Mouse (Mus musculus) macrophage (primary cell): ENCODE results near the gene Paqr4. TPM values are rescaled to one million over a fixed set of nuclear protein-coding genes. Genes with fewer than 3 reads are reported as not detected.

ENCODE experiments used
- polyA plus RNA-seq: library from polyadenylated mRNA; stranded (reverse); fragments of 250-400 nt; gene quantifications from 3 replicates; pipeline ENCODE4 v1.2.4, GENCODE M21; 2018; ENCODE audit warnings: inconsistent platforms

Paqr4 gene
- polyA plus RNA-seq, 1 experiment from 2014 or later, result 6.5 TPM

Other genes with a start within 250 kb of the Paqr4 start
- 1.9 to 4.8 TPM (median 3.4 TPM) in 3 replicates for gene Zfp213, start 176.6 kb downstream of the Paqr4 start, polyA plus RNA-seq
- gene Zfp13, start 141.4 kb downstream of the Paqr4 start, polyA plus RNA-seq, result 0.16 to 0.60 TPM (median 0.52 TPM) in 3 replicates
- not detected in 3 replicates for gene Zscan10, start 140.0 kb downstream of the Paqr4 start, polyA plus RNA-seq
- 0.14 to 0.56 TPM (median 0.25 TPM) in 3 replicates for gene Mmp25, start 95.6 kb downstream of the Paqr4 start, polyA plus RNA-seq
- gene Bicdl2, start 80.4 kb downstream of the Paqr4 start, polyA plus RNA-seq, result not detected in 3 replicates
- 90.7 to 174 TPM (median 112 TPM) in 3 replicates for gene Hcfc1r1, start 67.3 kb downstream of the Paqr4 start, polyA plus RNA-seq
- gene Thoc6, start 67.0 kb downstream of the Paqr4 start, polyA plus RNA-seq, result 11.0 to 17.8 TPM (median 16.3 TPM) in 3 replicates
- gene Tnfrsf12a, start 63.4 kb downstream of the Paqr4 start, polyA plus RNA-seq, result 3.2 to 12.0 TPM (median 5.7 TPM) in 3 replicates
- not detected in 3 replicates for gene Cldn6, start 61.6 kb downstream of the Paqr4 start, polyA plus RNA-seq
- not detected in 3 replicates for gene Cldn9, start 56.8 kb downstream of the Paqr4 start, polyA plus RNA-seq
- not detected in 3 replicates for gene 1520401A03Rik, start 18.1 kb downstream of the Paqr4 start, polyA plus RNA-seq
- gene Pkmyt1, start 14.5 kb downstream of the Paqr4 start, polyA plus RNA-seq, result 2.0 to 9.0 TPM (median 2.7 TPM) in 3 replicates
- gene Kremen2, start 5.0 kb upstream of the Paqr4 start, polyA plus RNA-seq, result not detected in 3 replicates
- gene Flywch1, start 30.7 kb upstream of the Paqr4 start, polyA plus RNA-seq, result 15.5 to 20.8 TPM (median 19.7 TPM) in 3 replicates
- gene Flywch2, start 45.2 kb upstream of the Paqr4 start, polyA plus RNA-seq, result 0.43 to 1.8 TPM in 2 of 3 replicates, not detected in the other
- gene Srrm2, start 49.7 kb upstream of the Paqr4 start, polyA plus RNA-seq, result 101 to 166 TPM (median 130 TPM) in 3 replicates
- 177 to 422 TPM (median 330 TPM) in 3 replicates for gene Elob, start 88.3 kb upstream of the Paqr4 start, polyA plus RNA-seq
- gene Prss33, start 95.2 kb upstream of the Paqr4 start, polyA plus RNA-seq, result not detected in 3 replicates
- gene Prss32, start 103.0 kb upstream of the Paqr4 start, polyA plus RNA-seq, result not detected in 3 replicates
- gene Prss41, start 103.3 kb upstream of the Paqr4 start, polyA plus RNA-seq, result not detected in 3 replicates
- not detected in 3 replicates for gene Prss21, start 127.2 kb upstream of the Paqr4 start, polyA plus RNA-seq
- gene Dcpp1, start 140.0 kb upstream of the Paqr4 start, polyA plus RNA-seq, result not detected in 3 replicates
- not detected in 3 replicates for gene Dcpp2, start 140.0 kb upstream of the Paqr4 start, polyA plus RNA-seq
- not detected in 3 replicates for gene Dcpp3, start 176.6 kb upstream of the Paqr4 start, polyA plus RNA-seq
- gene Sbp, start 200.8 kb upstream of the Paqr4 start, polyA plus RNA-seq, result not detected in 3 replicates
- gene Sbpl, start 214.4 kb upstream of the Paqr4 start, polyA plus RNA-seq, result not detected in 3 replicates
- 0.19 to 0.33 TPM in 2 of 3 replicates, not detected in the other for gene Prss30, start 239.7 kb upstream of the Paqr4 start, polyA plus RNA-seq